Mouse (Mus musculus) heart, adult 2 months (tissue): ENCODE data around the gene Ccdc162. TPM values are rescaled to one million over a fixed set of nuclear protein-coding genes. Genes with fewer than 3 reads are reported as not detected.

Experiments used
- DNase-seq, 2 experiments: peaks; one replicate each; pipeline ENCODE4 v3.0.0; 2021
- H3K27ac ChIP-seq: fragments of 200-600 bp; 2 replicates; pipeline ENCODE4 v1.8.1; 2022
- H3K27me3 ChIP-seq: fragments of 200-500 bp; 2 replicates; pipeline ENCODE4 v1.6.1; 2012; ENCODE audit warnings: mild to moderate bottlenecking, low read length, inconsistent platforms, mixed read lengths; ENCODE audit not compliant: control insufficient read depth, insufficient read depth
- H3K36me3 ChIP-seq: fragments of 200-500 bp; 2 replicates; pipeline ENCODE4 v1.6.1; 2012; ENCODE audit warnings: low read length, inconsistent platforms; ENCODE audit not compliant: control insufficient read depth, insufficient read depth
- H3K4me1 ChIP-seq: fragments of 200-500 bp; 2 replicates; pipeline ENCODE4 v1.6.1; 2011; ENCODE audit warnings: low read length; ENCODE audit not compliant: control insufficient read depth, insufficient read depth
- H3K4me3 ChIP-seq: fragments of 200-600 bp; 2 replicates; pipeline ENCODE4 v1.8.1; 2022
- H3K79me2 ChIP-seq: fragments of 200-500 bp; replicated peaks from 2 replicates; pipeline ENCODE4 v1.6.1; 2012; ENCODE audit warnings: mild to moderate bottlenecking, inconsistent platforms, low read length, moderate library complexity, mixed read lengths; ENCODE audit not compliant: control insufficient read depth, insufficient read depth
- H3K9ac ChIP-seq: fragments of 200-500 bp; 2 replicates; pipeline ENCODE4 v1.6.1; 2012; ENCODE audit warnings: low read depth, mild to moderate bottlenecking, control low read depth, inconsistent platforms, low read length, mixed read lengths
- CTCF ChIP-seq: fragments of 200-600 bp; IDR thresholded peaks from 2 replicates; pipeline ENCODE4 v1.8.1; 2022; ENCODE audit warnings: antibody characterized with exemption, mild to moderate bottlenecking, moderate library complexity
- EP300 ChIP-seq: fragments of 200-500 bp; IDR thresholded peaks from 2 replicates; pipeline ENCODE4 v1.6.1; 2011; ENCODE audit warnings: low read depth, low read length, control low read depth; ENCODE audit not compliant: insufficient read depth
- POLR2A ChIP-seq: fragments of 200-500 bp; IDR thresholded peaks from 2 replicates; pipeline ENCODE4 v1.6.1; 2011; ENCODE audit warnings: mild to moderate bottlenecking, low read depth, low read length, control low read depth; ENCODE audit not compliant: insufficient read depth
- WGBS: fragments of 180-500 bp; shearing (Covaris S2); methylation state at CpG from one replicate; pipeline ENCODE4 v1.1.7; 2018; 5-methylcytosine and 5-hydroxymethylcytosine counted together
- intact Hi-C: fragments of 180-260 bp; cut with DNase I; formaldehyde crosslinking; loops from one replicate; pipeline ENCODE4 v1.15.1; 2025
- microRNA-seq, 2 experiments: library from miRNA; unstranded; fragments of <30 nt; microRNA quantifications; one replicate each; pipeline ENCODE4 v1.2.0; 2021
- polyA plus RNA-seq: library from polyadenylated mRNA; depleted of rRNA; stranded (reverse); fragments of >200 nt; gene quantifications from 2 replicates; pipeline ENCODE4 v1.2.3, GENCODE M21; 2012; rRNA removed
- total RNA-seq, 2 experiments: library from RNA; stranded (reverse); gene quantifications; 2 replicates each; pipeline ENCODE4 v1.2.3; 2021

The Ccdc162 gene
- total and polyA plus RNA-seq, 3 experiments, result 0.11 to 0.49 TPM; not detected in 1

GRCm38 (mm10) chr10:41500941-41501340 lies 215.5 kb downstream of the Ccdc162 start:
- Histone ChIP-seq H3K79me2 (no peaks in the 10 kb centered on the region), H3K4me1 (no peaks in the 10 kb centered on the region; the same call in 1 of the 2 replicates), H3K27me3 (no peaks in the 10 kb centered on the region), H3K9ac (no peak overlapping the region), H3K36me3 (no peaks in the 10 kb centered on the region), H3K4me3 (no peak overlapping the region), H3K27ac (peak overlapping the region; percentile 46)
- peak; percentile 50 to 78 for DNase-seq
- no peak for TF ChIP-seq EP300
- no peak for TF ChIP-seq CTCF
- TF ChIP-seq POLR2A, result no peak
- intact Hi-C loops, result loop anchor here (10.0 kb wide), 1 partner anchor 66 kb away; no protein-coding TSS in a partner anchor
- WGBS, result 9% methylated on average over 4 of the region's 4 CpGs

GRCm38 (mm10) chr10:41491111-41491510 lies 225.3 kb downstream of the Ccdc162 start:
- Histone ChIP-seq H3K79me2 (no peaks in the 10 kb centered on the region), H3K9ac (no peak overlapping the region), H3K27ac (no peak overlapping the region), H3K4me1 (peaks cover 7% of the 10 kb centered on the region), H3K27me3 (no peaks in the 10 kb centered on the region), H3K36me3 (no peaks in the 10 kb centered on the region), H3K4me3 (peak overlapping the region; percentile 75; the same call in 1 of the 2 replicates)
- no peak for DNase-seq
- TF ChIP-seq POLR2A (no peak), CTCF (no peak), EP300 (no peak)
- intact Hi-C loops, result no loop called here
- WGBS, result 35% methylated on average over 4 of the region's 4 CpGs

- DNase-seq, result no peak
- H3K4me3 ChIP-seq, result peak overlapping the region; percentile 75
- 2% methylated on average over 29 of the region's 29 CpGs for WGBS
- TF ChIP-seq POLR2A (no peak), CTCF (no peak), EP300 (no peak)
- intact Hi-C loops, result loop anchor here (1.0 kb wide), 1 partner anchor 40 kb away; the partner anchor contains the start of gene Zbtb24
- peak overlapping the region; percentile 4; the same call in 1 of the 2 replicates for H3K27ac ChIP-seq
- no peaks in the 10 kb centered on the region for H3K36me3 ChIP-seq
- no peaks in the 10 kb centered on the region; the same call in 1 of the 2 replicates for H3K79me2 ChIP-seq
- H3K4me1 ChIP-seq, result peaks cover 7% of the 10 kb centered on the region
- H3K27me3 ChIP-seq, result no peaks in the 10 kb centered on the region
- H3K9ac ChIP-seq, result peak overlapping the region; percentile 68
These were observed 225.9 kb downstream of the Ccdc162 start for GRCm38 (mm10) chr10:41490518-41490873.

GRCm38 (mm10) chr10:41489708-41490517 lies 226.5 kb downstream of the Ccdc162 start, which contains the start of the genes Smpd2 and Ppil6:
Gene Smpd2 (minus strand): TSS chr10:41490369.
Gene Ppil6 (plus strand): TSS chr10:41490439.
- Histone ChIP-seq H3K36me3 (no peaks in the 10 kb centered on the region), H3K27ac (peak within 1 kb of the TSS; percentile 87), H3K9ac (peak within 1 kb of the TSS; percentile 78), H3K79me2 (no peaks in the 10 kb centered on the region; the same call in 1 of the 2 replicates), H3K27me3 (no peaks in the 10 kb centered on the region), H3K4me3 (peak within 1 kb of the TSS; percentile 75), H3K4me1 (peaks cover 7% of the 10 kb centered on the region)
- intact Hi-C loops, result loop anchor here (1.0 kb wide), 1 partner anchor 40 kb away; the partner anchor contains the start of gene Zbtb24
- WGBS, result under 1% methylated on average over 50 of the region's 50 CpGs
- DNase-seq, result peak; percentile 96 to 98
- TF ChIP-seq POLR2A, result peak; percentile 87
- no peak for TF ChIP-seq EP300
- TF ChIP-seq CTCF, result peak; percentile 25

- Histone ChIP-seq H3K36me3 (no peaks in the 10 kb centered on the region), H3K27me3 (no peaks in the 10 kb centered on the region), H3K79me2 (no peaks in the 10 kb centered on the region; the same call in 1 of the 2 replicates), H3K4me1 (peaks cover 7% of the 10 kb centered on the region), H3K9ac (peak overlapping the region; percentile 78), H3K27ac (peak overlapping the region; percentile 87), H3K4me3 (peak overlapping the region; percentile 75)
- WGBS, result 20% methylated on average over 8 of the region's 8 CpGs
- intact Hi-C loops, result no loop called here
- TF ChIP-seq CTCF, result peak; percentile 37; the same call in 1 of the 2 replicates
- TF ChIP-seq EP300, result no peak
- no peak for TF ChIP-seq POLR2A
- peak in 1 of 2 experiments; percentile 26 for DNase-seq
These were observed 227.1 kb downstream of the Ccdc162 start for GRCm38 (mm10) chr10:41489294-41489693.

- Histone ChIP-seq H3K79me2 (no peaks in the 10 kb centered on the region; the same call in 1 of the 2 replicates), H3K27ac (no peak overlapping the region), H3K4me3 (peak overlapping the region; percentile 75), H3K36me3 (no peaks in the 10 kb centered on the region), H3K4me1 (peaks cover 7% of the 10 kb centered on the region), H3K9ac (peak overlapping the region; percentile 78), H3K27me3 (no peaks in the 10 kb centered on the region)
- 22% methylated on average over 7 of the region's 7 CpGs for WGBS
- DNase-seq, result no peak
- no peak for TF ChIP-seq POLR2A
- no peak for TF ChIP-seq EP300
- no peak for TF ChIP-seq CTCF
- intact Hi-C loops, result no loop called here
These were observed 227.6 kb downstream of the Ccdc162 start for GRCm38 (mm10) chr10:41488877-41489276.

Small RNAs within 50 kb of the gene (microRNA-seq; reads per million reads assigned to microRNA genes)
- 0 reads per million in 2 experiments for gene Mir3473b

Other genes starting within 250 kb of the Ccdc162 start
- 10 to 100 TPM in 1 of 2 experiments, 1 to 10 TPM in 1; 9.6 to 11.0 TPM for gene Mical1, start 240.3 kb downstream of the Ccdc162 start, total RNA-seq
- 18.5 and 20.3 TPM in 2 replicates for gene Mical1, start 240.3 kb downstream of the Ccdc162 start, polyA plus RNA-seq
- gene Smpd2, start 226.3 kb downstream of the Ccdc162 start, total RNA-seq, result 10 to 100 TPM; 31.8 to 36.2 TPM
- gene Smpd2, start 226.3 kb downstream of the Ccdc162 start, polyA plus RNA-seq, result 60.2 and 60.8 TPM in 2 replicates
- gene Ppil6, start 226.2 kb downstream of the Ccdc162 start, total RNA-seq, result 1 to 10 TPM in 1 of 2 experiments, under 1 TPM in 1; 0.84 to 1.7 TPM
- 0.59 and 1.2 TPM in 2 replicates for gene Ppil6, start 226.2 kb downstream of the Ccdc162 start, polyA plus RNA-seq
- 100 to 1,000 TPM; 137 to 151 TPM for gene Cd164, start 197.2 kb downstream of the Ccdc162 start, total RNA-seq
- gene Cd164, start 197.2 kb downstream of the Ccdc162 start, polyA plus RNA-seq, result 131 and 193 TPM in 2 replicates
- 1 to 10 TPM; 2.3 to 2.5 TPM for gene Cep57l1, start 93.2 kb upstream of the Ccdc162 start, total RNA-seq
- gene Cep57l1, start 93.2 kb upstream of the Ccdc162 start, polyA plus RNA-seq, result 0.86 and 1.3 TPM in 2 replicates
- 100 to 1,000 TPM; 120 to 121 TPM for gene Sesn1, start 93.3 kb upstream of the Ccdc162 start, total RNA-seq
- gene Sesn1, start 93.3 kb upstream of the Ccdc162 start, polyA plus RNA-seq, result 47.8 and 79.5 TPM in 2 replicates